Mouse (Mus musculus) heart, postnatal 0 days (tissue): ENCODE measurements at regions not wholly inside any gene's neighbourhood (a gene's known extent, or its start where the extent isn't known, plus 50 kb on each side); places are given as distances from the start of the nearest gene placed in this dataset.

Experiments
- ATAC-seq: fragments of 200-750 bp; cut with Nextera tagmentation; 2 replicates; pipeline ENCODE4 v1.8.0; 2017; ENCODE audit warnings: low read depth, moderate number of reproducible peaks, moderate library complexity; ENCODE audit not compliant: insufficient read depth
- DNase-seq: peaks from one replicate; pipeline ENCODE4 v3.0.0-alpha.2; 2016; ENCODE audit warnings: low spot score
- H3K27ac ChIP-seq: fragments of 300-500 bp; sonication (generic); 2 replicates; pipeline ENCODE4 v1.5.1; 2014; ENCODE audit warnings: low read depth, mild to moderate bottlenecking
- H3K27me3 ChIP-seq: fragments of 300-500 bp; sonication (generic); 2 replicates; pipeline ENCODE4 v1.6.1; 2014; ENCODE audit warnings: low read length, mixed read lengths; ENCODE audit not compliant: control insufficient read depth, insufficient read depth
- H3K36me3 ChIP-seq: fragments of 300-500 bp; sonication (generic); replicated peaks from 2 replicates; pipeline ENCODE4 v1.6.1; 2014; ENCODE audit warnings: low read length, mixed read lengths; ENCODE audit not compliant: control insufficient read depth, insufficient read depth
- H3K4me1 ChIP-seq: fragments of 300-500 bp; sonication (generic); 2 replicates; pipeline ENCODE4 v1.6.1; 2014; ENCODE audit warnings: antibody characterized with exemption; ENCODE audit not compliant: control insufficient read depth, insufficient read depth
- H3K4me2 ChIP-seq: fragments of 300-500 bp; sonication (generic); 2 replicates; pipeline ENCODE4 v1.6.1; 2014; ENCODE audit warnings: low read depth, mild to moderate bottlenecking, low read length, moderate library complexity
- H3K4me3 ChIP-seq: fragments of 300-500 bp; sonication (generic); 2 replicates; pipeline ENCODE4 v1.5.1; 2014; ENCODE audit warnings: low read depth, low read length
- H3K9ac ChIP-seq: fragments of 300-500 bp; sonication (generic); replicated peaks from 2 replicates; pipeline ENCODE4 v1.6.1; 2014; ENCODE audit warnings: low read depth, low read length, mixed read lengths
- H3K9me3 ChIP-seq: fragments of 300-500 bp; sonication (generic); replicated peaks from 2 replicates; pipeline ENCODE4 v1.6.1; 2016; ENCODE audit warnings: low read length; ENCODE audit not compliant: control insufficient read depth
- CTCF ChIP-seq: IDR thresholded peaks from 2 replicates; pipeline ENCODE4 v1.5.1; 2016; ENCODE audit warnings: antibody characterized with exemption, control low read depth, low read depth
- EP300 ChIP-seq: IDR thresholded peaks from 2 replicates; pipeline ENCODE4 v1.6.1; 2016; ENCODE audit warnings: antibody characterized with exemption, low read depth
- WGBS: fragments of 180-500 bp; shearing (Covaris S2); extraction: QIAGEN DNeasy Blood & Tissue Kit; methylation state at CpG from one replicate; pipeline ENCODE4 v1.1.7; 2014; 5-methylcytosine and 5-hydroxymethylcytosine counted together

DNA sequence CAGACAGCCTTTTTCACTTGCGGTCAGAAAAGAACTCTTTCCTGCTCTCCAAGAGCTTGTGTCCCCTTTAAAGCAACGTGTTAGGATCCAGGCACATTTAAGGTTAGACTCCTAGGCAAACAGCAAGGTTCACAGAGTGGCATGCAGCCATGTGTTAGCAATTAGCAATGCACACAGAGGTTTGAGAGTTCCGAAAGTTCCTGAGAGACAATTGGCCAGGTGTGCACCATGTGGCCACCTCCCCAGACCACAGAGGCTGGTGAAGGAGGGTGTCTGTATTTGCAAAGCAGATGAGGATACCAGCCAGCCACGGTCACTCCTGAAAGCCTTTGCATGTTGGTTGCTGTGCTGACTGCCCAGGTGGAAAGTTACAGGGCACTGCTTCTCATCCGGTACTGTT lies 240.6 kb downstream of the H2al1j start:
- Histone ChIP-seq H3K27me3 (no peaks in the 10 kb centered on the region), H3K4me1 (no peaks in the 10 kb centered on the region), H3K27ac (no peak overlapping the region), H3K9me3 (no peaks in the 10 kb centered on the region), H3K4me3 (no peak overlapping the region), H3K9ac (no peak overlapping the region), H3K36me3 (no peaks in the 10 kb centered on the region), H3K4me2 (no peak overlapping the region)
- no peak for DNase-seq
- TF ChIP-seq EP300 (no peak), CTCF (no peak)
- ATAC-seq, result no peak
- WGBS, result 74% methylated on average over 5 of the region's 5 CpGs

GRCm38 (mm10) chrX:11574354-11574753 lies 246.7 kb downstream of the H2al1j start:
- 0 out of 2 replicates have a peak, but pooled peaks cover 5% of the 10 kb centered on the region for H3K27me3 ChIP-seq
- WGBS, result 37% methylated on average over 3 of the region's 3 CpGs
- H3K9me3 ChIP-seq, result no peaks in the 10 kb centered on the region
- DNase-seq (peak; percentile 26), ATAC-seq (peak; percentile 57)
- no peaks in the 10 kb centered on the region for H3K4me1 ChIP-seq
- H3K36me3 ChIP-seq, result no peaks in the 10 kb centered on the region
- TF ChIP-seq CTCF (no peak), EP300 (no peak)
- H3K4me3 ChIP-seq, result no peak overlapping the region
- H3K4me2 ChIP-seq, result no peak overlapping the region
- H3K27ac ChIP-seq, result no peak overlapping the region
- no peak overlapping the region for H3K9ac ChIP-seq

GRCm38 (mm10) chrX:11575571-11575970 lies 247.9 kb downstream of the H2al1j start:
- no peak overlapping the region for H3K4me2 ChIP-seq
- H3K27me3 ChIP-seq, result 0 out of 2 replicates have a peak, but pooled peaks cover 5% of the 10 kb centered on the region
- 84% methylated on average over 6 of the region's 6 CpGs for WGBS
- no peak for TF ChIP-seq CTCF
- H3K9me3 ChIP-seq, result no peaks in the 10 kb centered on the region
- no peaks in the 10 kb centered on the region for H3K4me1 ChIP-seq
- H3K36me3 ChIP-seq, result no peaks in the 10 kb centered on the region
- no peak overlapping the region for H3K9ac ChIP-seq
- H3K4me3 ChIP-seq, result no peak overlapping the region
- H3K27ac ChIP-seq, result no peak overlapping the region
- ATAC-seq (no peak), DNase-seq (no peak)

GRCm38 (mm10) chrX:11576287-11576686 lies 248.7 kb downstream of the H2al1j start:
- H3K9ac ChIP-seq, result no peak overlapping the region
- DNase-seq, result no peak
- TF ChIP-seq CTCF, result no peak
- no peak for TF ChIP-seq EP300
- no peak overlapping the region for H3K4me3 ChIP-seq
- WGBS, result 56% methylated on average over 8 of the region's 8 CpGs
- 0 out of 2 replicates have a peak, but pooled peaks cover 5% of the 10 kb centered on the region for H3K27me3 ChIP-seq
- H3K4me2 ChIP-seq, result no peak overlapping the region
- no peaks in the 10 kb centered on the region for H3K9me3 ChIP-seq
- ATAC-seq, result no peak
- H3K4me1 ChIP-seq, result no peaks in the 10 kb centered on the region
- no peak overlapping the region for H3K27ac ChIP-seq
- H3K36me3 ChIP-seq, result no peaks in the 10 kb centered on the region

- H3K4me3 ChIP-seq, result no peak overlapping the region
- no peak for DNase-seq
- WGBS, result 77% methylated on average over 3 of the region's 3 CpGs
- H3K4me2 ChIP-seq, result no peak overlapping the region
- no peaks in the 10 kb centered on the region for H3K4me1 ChIP-seq
- H3K27me3 ChIP-seq, result 0 out of 2 replicates have a peak, but pooled peaks cover 5% of the 10 kb centered on the region
- no peak overlapping the region for H3K27ac ChIP-seq
- H3K9ac ChIP-seq, result no peak overlapping the region
- no peaks in the 10 kb centered on the region for H3K36me3 ChIP-seq
- ATAC-seq, result no peak
- TF ChIP-seq CTCF (no peak), EP300 (no peak)
- no peaks in the 10 kb centered on the region for H3K9me3 ChIP-seq
Observed at GRCm38 (mm10) chrX:11577294-11577693, 249.7 kb downstream of the H2al1j start.

DNA sequence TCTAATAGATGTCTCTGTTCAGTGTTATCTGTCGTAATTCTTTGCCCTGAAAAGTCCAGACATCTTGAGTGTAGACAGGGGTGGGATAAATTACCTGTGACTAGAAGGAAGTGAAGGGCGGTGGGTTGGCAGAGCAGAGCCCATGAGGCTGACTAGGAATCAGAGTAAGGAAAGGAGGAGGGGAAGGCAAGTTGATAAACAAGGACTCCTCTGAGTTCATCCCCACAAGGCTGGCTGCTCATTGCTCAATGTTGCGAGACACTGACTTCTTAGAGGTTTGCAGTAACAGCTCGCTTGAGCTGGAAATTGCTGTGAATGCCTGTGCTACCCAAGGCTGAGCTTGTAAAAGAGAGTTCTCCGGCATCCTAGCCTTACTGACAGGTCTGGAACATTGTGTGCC lies 257.7 kb downstream of the H2al1j start:
- H3K36me3 ChIP-seq, result no peaks in the 10 kb centered on the region
- H3K4me3 ChIP-seq, result no peak overlapping the region
- no peak overlapping the region for H3K9ac ChIP-seq
- H3K27ac ChIP-seq, result no peak overlapping the region
- peaks cover 6% of the 10 kb centered on the region; the same call in 1 of the 2 replicates for H3K4me1 ChIP-seq
- ATAC-seq (no peak), DNase-seq (no peak)
- WGBS, result 69% methylated on average over 5 of the region's 5 CpGs
- TF ChIP-seq EP300 (no peak), CTCF (no peak)
- H3K4me2 ChIP-seq, result no peak overlapping the region
- H3K9me3 ChIP-seq, result no peaks in the 10 kb centered on the region
- no peaks in the 10 kb centered on the region for H3K27me3 ChIP-seq
